Mouse (Mus musculus): Measurements from ENCODE around the gene Numbl.

The Numbl gene

GRCm38 (mm10) chr7:27326101-27326880, 68.1 kb downstream of the Numbl start:
- DNase-seq, result no peak

GRCm38 (mm10) chr7:27327500-27327899, 69.3 kb downstream of the Numbl start:
- no peak for DNase-seq

- DNase-seq, result no peak
Observed at GRCm38 (mm10) chr7:27328161-27328560, 69.9 kb downstream of the Numbl start.

GRCm38 (mm10) chr7:27328648-27329047, 70.4 kb downstream of the Numbl start:
- no peak for DNase-seq

GRCm38 (mm10) chr7:27329326-27329947, 71.2 kb downstream of the Numbl start:
- peak; percentile 65 for DNase-seq

- DNase-seq, result no peak
Observed at GRCm38 (mm10) chr7:27329981-27330380, 71.7 kb downstream of the Numbl start.

GRCm38 (mm10) chr7:27330709-27331540, 72.7 kb downstream of the Numbl start:
- DNase-seq, result peak; percentile 77

GRCm38 (mm10) chr7:27331541-27331851, 73.3 kb downstream of the Numbl start:
- no peak for DNase-seq

Data from layer of hippocampus, adult 9-11 months (tissue).